Mouse (Mus musculus) Patski (cell line): ENCODE results near the gene Btbd17. TPM values are rescaled to one million over a fixed set of nuclear protein-coding genes. Genes with fewer than 3 reads are reported as not detected.

Experiments used
- ATAC-seq: fragments of 100-300 bp; one replicate; pipeline ENCODE4 v1.8.0; 2021
- CTCF ChIA-PET: fragments of 350-600 bp; sonication (Branson Sonifier 250); formaldehyde crosslinking; loops from one replicate; lab custom pipeline; 2022; ENCODE audit warnings: inconsistent platforms; lab: Charles Lee
- POLR2A ChIA-PET: fragments of 350-600 bp; sonication (Branson Sonifier 250); formaldehyde crosslinking; loops from one replicate; lab custom pipeline; 2022; ENCODE audit warnings: antibody characterized with exemption, inconsistent platforms; lab: Charles Lee
- DNase-seq: peaks from one replicate; pipeline ENCODE4 v3.0.0-alpha.2; 2011; ENCODE audit warnings: low read depth, low spot score
- H3K27me3 ChIP-seq: fragments of 371-371 bp; one replicate; pipeline ENCODE4 v1.5.1; 2021
- CTCF ChIP-seq: fragments of 100-300 bp; IDR thresholded peaks from one replicate; pipeline ENCODE4 v1.5.1; 2021
- in situ Hi-C: fragments of 300-500 bp; cut with MboI; formaldehyde crosslinking; loops from 3 replicates; pipeline ENCODE4 v1.11.1; 2018; ENCODE audit warnings: low pct_unique_long_range_greater_than_20kb, mixed read lengths
- polyA plus RNA-seq: library from polyadenylated mRNA; unstranded; gene quantifications from one replicate; pipeline ENCODE4 v1.2.3, GENCODE M21; 2021

Btbd17 gene
- polyA plus RNA-seq, 1 experiment from 2014 or later, result 0.45 TPM

DNA sequence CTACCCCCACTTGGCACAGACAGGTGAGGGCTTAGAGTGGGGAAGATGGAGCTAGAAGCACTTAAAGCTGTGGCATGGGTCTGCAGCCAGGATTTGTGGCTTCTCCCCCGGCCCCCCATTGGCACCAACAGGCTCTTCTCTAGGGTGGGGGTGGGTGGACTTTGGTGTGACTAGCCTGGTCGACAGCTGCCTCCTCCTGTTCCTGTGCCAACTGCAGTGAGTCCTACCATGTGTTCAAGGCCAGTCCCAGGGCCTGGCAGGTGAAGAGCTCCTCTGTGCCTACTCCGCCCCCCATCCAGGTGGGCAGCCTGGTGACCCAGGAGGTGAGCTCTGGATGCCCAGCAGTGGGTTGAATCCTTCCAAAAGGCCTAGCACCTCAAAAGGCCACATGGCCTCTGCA lies 8.1 kb downstream of the Btbd17 start:
- TF ChIP-seq CTCF, result no peak
- ChIA-PET POLR2A (no interaction called here), CTCF (interaction anchor here (1.3 kb wide), 1 partner anchor 42 kb away, joined by 3 read pairs; no protein-coding TSS in a partner anchor)
- ATAC-seq, result no peak
- in situ Hi-C loops, result loop anchor here (25.0 kb wide), 1 partner anchor 275 kb away; the partner anchor contains the start of gene Cd300e
- peaks cover 44% of the 10 kb centered on the region for H3K27me3 ChIP-seq
- no peak for DNase-seq

- TF ChIP-seq CTCF, result no peak
- ATAC-seq (no peak), DNase-seq (no peak)
- H3K27me3 ChIP-seq, result peaks cover 37% of the 10 kb centered on the region
- POLR2A ChIA-PET, result no interaction called here
- CTCF ChIA-PET, result interaction anchor here (0.7 kb wide), 1 partner anchor 14 kb away, joined by 4 read pairs; no protein-coding TSS in a partner anchor
- in situ Hi-C loops, result loop anchor here (25.0 kb wide), 1 partner anchor 276 kb away; the partner anchor contains the start of gene Cd300e
Observed at GRCm38 (mm10) chr11:114786326-114786725, 9.4 kb downstream of the Btbd17 start.

DNA sequence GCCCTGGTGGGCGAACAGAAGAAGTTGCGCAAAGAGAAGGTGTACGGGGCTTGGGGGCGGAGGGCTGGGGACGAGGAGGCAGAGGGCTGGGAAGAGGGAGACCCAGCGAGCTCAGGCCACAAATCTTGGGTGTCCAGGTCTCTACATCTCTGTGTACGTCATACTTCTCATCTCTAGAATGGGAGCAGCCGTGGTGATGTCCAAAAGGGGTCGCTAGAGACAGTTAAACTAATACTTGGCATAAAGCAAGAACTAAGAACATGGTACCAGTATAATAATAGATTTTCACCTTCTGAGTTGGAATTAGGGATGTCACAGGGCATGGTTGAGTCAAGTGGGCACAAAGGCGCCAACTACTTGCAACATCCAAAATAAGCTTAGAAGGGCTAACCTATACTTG lies 9.9 kb downstream of the Btbd17 start:
- CTCF ChIA-PET, result interaction anchor here (0.7 to 1.3 kb wide), 2 partner anchors 14 to 40 kb away, joined by 3 to 4 read pairs; no protein-coding TSS in a partner anchor
- TF ChIP-seq CTCF, result no peak
- ATAC-seq (no peak), DNase-seq (no peak)
- POLR2A ChIA-PET, result no interaction called here
- peaks cover 35% of the 10 kb centered on the region for H3K27me3 ChIP-seq
- in situ Hi-C loops, result loop anchor here (25.0 kb wide), 1 partner anchor 276 kb away; the partner anchor contains the start of gene Cd300e

GRCm38 (mm10) chr11:114780076-114780475 lies 15.7 kb downstream of the Btbd17 start:
- in situ Hi-C loops, result loop anchor here (25.0 kb wide), 1 partner anchor 282 kb away; the partner anchor contains the start of gene Cd300e
- POLR2A ChIA-PET, result no interaction called here
- ATAC-seq (no peak), DNase-seq (no peak)
- peaks cover 32% of the 10 kb centered on the region for H3K27me3 ChIP-seq
- CTCF ChIA-PET, result no interaction called here
- no peak for TF ChIP-seq CTCF

DNA sequence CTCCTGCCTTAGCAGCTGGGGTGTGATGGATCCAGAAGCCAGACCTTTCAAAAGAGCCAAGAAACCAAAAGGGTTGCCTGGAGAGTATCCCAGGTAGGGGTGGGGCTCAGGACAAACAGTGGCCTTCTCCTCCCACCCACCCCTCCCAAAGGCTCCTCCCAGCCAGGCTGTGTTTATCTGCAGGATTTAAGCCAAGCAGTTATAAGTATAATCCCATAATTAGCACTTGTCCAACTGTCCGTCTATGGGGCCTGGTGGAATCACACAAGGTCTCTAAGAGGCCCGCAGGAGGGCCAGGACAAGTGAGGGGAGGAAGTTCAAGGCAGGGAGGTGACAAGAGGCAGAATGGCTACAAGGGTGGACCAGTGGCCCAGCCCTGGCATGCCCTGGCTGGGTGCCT lies 23.8 kb downstream of the Btbd17 start:
- no peak for TF ChIP-seq CTCF
- POLR2A ChIA-PET, result no interaction called here
- ATAC-seq, result no peak
- DNase-seq, result no peak
- in situ Hi-C loops, result no loop called here
- CTCF ChIA-PET, result no interaction called here
- H3K27me3 ChIP-seq, result peaks cover 3% of the 10 kb centered on the region

DNA sequence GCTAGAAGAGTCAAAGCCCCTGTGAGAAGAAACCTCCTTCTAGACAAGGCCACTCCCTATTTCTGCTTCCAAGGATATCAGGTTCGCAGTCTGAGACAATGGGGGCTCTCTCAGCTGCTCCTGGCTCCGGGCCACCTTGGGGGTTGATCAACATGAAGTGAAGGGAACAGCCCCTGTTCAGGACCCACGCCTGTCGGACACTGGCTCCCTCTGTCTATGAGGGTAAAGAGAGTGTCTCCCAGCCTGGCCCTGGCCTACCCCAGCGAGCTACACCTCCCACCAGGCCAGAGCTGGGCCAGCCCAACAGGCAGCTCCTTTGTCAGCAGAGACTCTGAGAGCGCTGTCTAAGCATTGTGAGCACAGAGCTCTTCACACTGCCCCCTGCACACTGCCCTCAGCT lies 25.8 kb downstream of the Btbd17 start:
- DNase-seq (no peak), ATAC-seq (no peak)
- no peak for TF ChIP-seq CTCF
- POLR2A ChIA-PET, result no interaction called here
- peaks cover 9% of the 10 kb centered on the region for H3K27me3 ChIP-seq
- CTCF ChIA-PET, result no interaction called here
- in situ Hi-C loops, result no loop called here

- TF ChIP-seq CTCF, result no peak
- DNase-seq (no peak), ATAC-seq (no peak)
- POLR2A ChIA-PET, result no interaction called here
- in situ Hi-C loops, result no loop called here
- CTCF ChIA-PET, result interaction anchor here (1.2 kb wide), 1 partner anchor 14 kb away, joined by 3 read pairs; no protein-coding TSS in a partner anchor
- H3K27me3 ChIP-seq, result peaks cover 22% of the 10 kb centered on the region
Observed at GRCm38 (mm10) chr11:114764820-114765818, 30.6 kb downstream of the Btbd17 start, which contains the start of gene Kif19a. TSS of gene Kif19a (plus strand) at chr11:114765388.

DNA sequence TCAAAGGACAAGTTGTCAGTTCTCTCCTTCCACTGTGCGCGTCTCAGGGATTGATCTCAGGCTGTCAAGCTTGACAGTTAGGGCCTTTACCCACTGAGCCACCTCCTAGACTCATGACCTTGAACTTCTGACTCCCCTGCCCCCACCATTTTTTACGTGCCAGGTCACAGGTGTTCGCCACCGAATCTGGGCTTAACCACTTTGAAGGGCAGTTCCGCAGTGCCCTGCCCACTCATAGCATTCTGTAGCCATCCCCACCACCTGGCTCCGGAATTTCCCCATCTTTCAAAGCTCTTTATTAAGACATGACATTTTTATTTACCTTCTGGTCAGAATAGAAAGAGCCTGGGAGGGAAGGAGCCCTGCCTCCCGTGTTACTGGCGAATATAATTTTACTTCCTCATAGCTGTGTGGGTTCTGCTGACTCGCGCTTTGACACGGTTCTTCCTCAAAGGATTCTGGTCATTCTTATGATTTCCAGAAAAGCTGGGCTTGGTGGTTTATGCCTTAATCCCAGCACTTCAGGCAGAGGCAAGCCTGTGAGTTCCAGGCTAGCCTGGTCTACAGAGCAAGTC lies 48.1 kb downstream of the Btbd17 start:
- ChIA-PET POLR2A (interaction anchor here (0.7 kb wide), 1 partner anchor 9 kb away, joined by 3 read pairs; no protein-coding TSS in a partner anchor), CTCF (interaction anchor here (1.5 to 3.2 kb wide), 3 partner anchors 41 to 154 kb away, joined by 3 to 10 read pairs (median 7); no protein-coding TSS in a partner anchor)
- in situ Hi-C loops, result loop anchor here (5.0 kb wide), 1 partner anchor 50 kb away; the partner anchor contains the start of genes Btbd17 and Gpr142

GRCm38 (mm10) chr11:114745134-114745533 lies 50.6 kb downstream of the Btbd17 start:
- H3K27me3 ChIP-seq, result no peaks in the 10 kb centered on the region
- POLR2A ChIA-PET, result no interaction called here
- peak; percentile 94 for TF ChIP-seq CTCF
- in situ Hi-C loops, result loop anchor here (5.0 kb wide), 1 partner anchor 52 kb away; the partner anchor contains the start of genes Btbd17 and Gpr142
- CTCF ChIA-PET, result interaction anchor here (0.7 to 3.2 kb wide), 13 partner anchors 13 to 179 kb away, joined by 3 to 17 read pairs (median 3); partner anchors contain the start of genes Btbd17 and Gpr142
- no peak for DNase-seq
- ATAC-seq, result peak; percentile 70

More for the DNA sequence above, 48.1 kb downstream of the Btbd17 start:
- no peak for DNase-seq
- no peak for TF ChIP-seq CTCF
- ATAC-seq, result peak; percentile 33
- no peaks in the 10 kb centered on the region for H3K27me3 ChIP-seq

- DNase-seq (no peak), ATAC-seq (no peak)
- no peak for TF ChIP-seq CTCF
- in situ Hi-C loops, result no loop called here
- POLR2A ChIA-PET, result interaction anchor here (1.0 kb wide), 1 partner anchor 58 kb away, joined by 3 read pairs; no protein-coding TSS in a partner anchor
- CTCF ChIA-PET, result interaction anchor here (1.1 kb wide), 2 partner anchors 47 to 49 kb away, joined by 3 to 4 read pairs; no protein-coding TSS in a partner anchor
- H3K27me3 ChIP-seq, result no peaks in the 10 kb centered on the region
Observed at GRCm38 (mm10) chr11:114741451-114741850, 54.3 kb downstream of the Btbd17 start.

Other genes starting within 250 kb of the Btbd17 start
- gene Rpl38, start 127.4 kb downstream of the Btbd17 start, polyA plus RNA-seq, result 666 TPM
- 22.1 TPM for gene Ttyh2, start 120.5 kb downstream of the Btbd17 start, polyA plus RNA-seq
- 0.27 TPM for gene Dnaic2, start 68.5 kb downstream of the Btbd17 start, polyA plus RNA-seq
- gene Kif19a, start 30.6 kb downstream of the Btbd17 start, polyA plus RNA-seq, result 0.49 TPM
- gene Gpr142, start 3.0 kb upstream of the Btbd17 start, polyA plus RNA-seq, result 0.12 TPM
- gene Gprc5c, start 55.2 kb upstream of the Btbd17 start, polyA plus RNA-seq, result 234 TPM
- gene Cd300a, start 94.1 kb upstream of the Btbd17 start, polyA plus RNA-seq, result 0.78 TPM
- gene Cd300lb, start 138.4 kb upstream of the Btbd17 start, polyA plus RNA-seq, result 0.03 TPM
- gene Cd300c, start 173.2 kb upstream of the Btbd17 start, polyA plus RNA-seq, result not detected
- 0.08 TPM for gene Cd300ld, start 194.0 kb upstream of the Btbd17 start, polyA plus RNA-seq
- gene Cd300c2, start 205.9 kb upstream of the Btbd17 start, polyA plus RNA-seq, result 0.14 TPM
- gene Cd300ld2, start 220.2 kb upstream of the Btbd17 start, polyA plus RNA-seq, result not detected
- gene Cd300ld4, start 231.1 kb upstream of the Btbd17 start, polyA plus RNA-seq, result not detected
- gene Cd300ld5, start 241.8 kb upstream of the Btbd17 start, polyA plus RNA-seq, result not detected